Mouse (Mus musculus) neural tube, embryonic 14.5 days (tissue): ENCODE results near the gene Cdk14. TPM values are rescaled to one million over a fixed set of nuclear protein-coding genes. Genes with fewer than 3 reads are reported as not detected.

Experiments
- ATAC-seq: fragments of 200-750 bp; cut with Nextera tagmentation; 2 replicates; pipeline ENCODE4 v1.8.0; 2017; ENCODE audit warnings: low read depth, mild to moderate bottlenecking, moderate TSS enrichment, moderate library complexity
- H3K27ac ChIP-seq: fragments of 300-500 bp; sonication (generic); 2 replicates; pipeline ENCODE4 v1.5.1; 2014; ENCODE audit warnings: low read depth, mild to moderate bottlenecking, control low read depth, low read length, moderate library complexity, mixed read lengths
- H3K27me3 ChIP-seq: fragments of 300-500 bp; sonication (generic); 2 replicates; pipeline ENCODE4 v1.6.1; 2014; ENCODE audit warnings: low read length; ENCODE audit not compliant: control insufficient read depth, insufficient read depth
- H3K36me3 ChIP-seq: fragments of 300-500 bp; sonication (generic); 2 replicates; pipeline ENCODE4 v1.6.1; 2014; ENCODE audit warnings: low read length, mixed read lengths; ENCODE audit not compliant: control insufficient read depth, insufficient read depth
- H3K4me1 ChIP-seq: fragments of 300-500 bp; sonication (generic); 2 replicates; pipeline ENCODE4 v1.6.1; 2014; ENCODE audit warnings: low read length; ENCODE audit not compliant: control insufficient read depth, insufficient read depth
- H3K4me2 ChIP-seq: fragments of 300-500 bp; sonication (generic); 2 replicates; pipeline ENCODE4 v1.6.1; 2014; ENCODE audit warnings: mild to moderate bottlenecking, low read depth, low read length, control low read depth
- H3K4me3 ChIP-seq: fragments of 300-500 bp; sonication (generic); 2 replicates; pipeline ENCODE4 v1.5.1; 2014; ENCODE audit warnings: low read depth, low read length, control low read depth, mixed read lengths
- H3K9ac ChIP-seq: fragments of 300-500 bp; sonication (generic); replicated peaks from 2 replicates; pipeline ENCODE4 v1.6.1; 2014; ENCODE audit warnings: low read depth, mild to moderate bottlenecking, control low read depth, low read length, mixed read lengths
- H3K9me3 ChIP-seq: fragments of 300-500 bp; sonication (generic); 2 replicates; pipeline ENCODE4 v1.6.1; 2016; ENCODE audit warnings: low read length; ENCODE audit not compliant: control insufficient read depth
- whole genome bisulfite sequencing: fragments of 180-500 bp; shearing (Covaris S2); extraction: QIAGEN DNeasy Blood & Tissue Kit; methylation state at CpG from one replicate; pipeline ENCODE4 v1.1.7; 2014; 5-methylcytosine and 5-hydroxymethylcytosine counted together
- polyA plus RNA-seq: library from polyadenylated mRNA; unstranded; fragments of >200 nt; fragmentation: Nextera tagmentation; extraction: Ambion mirVana; gene quantifications from 2 replicates; pipeline ENCODE4 v1.2.1, GENCODE M21; 2014

Gene Cdk14
- polyA plus RNA-seq, 1 experiment from 2014 or later = 53.5 TPM

DNA sequence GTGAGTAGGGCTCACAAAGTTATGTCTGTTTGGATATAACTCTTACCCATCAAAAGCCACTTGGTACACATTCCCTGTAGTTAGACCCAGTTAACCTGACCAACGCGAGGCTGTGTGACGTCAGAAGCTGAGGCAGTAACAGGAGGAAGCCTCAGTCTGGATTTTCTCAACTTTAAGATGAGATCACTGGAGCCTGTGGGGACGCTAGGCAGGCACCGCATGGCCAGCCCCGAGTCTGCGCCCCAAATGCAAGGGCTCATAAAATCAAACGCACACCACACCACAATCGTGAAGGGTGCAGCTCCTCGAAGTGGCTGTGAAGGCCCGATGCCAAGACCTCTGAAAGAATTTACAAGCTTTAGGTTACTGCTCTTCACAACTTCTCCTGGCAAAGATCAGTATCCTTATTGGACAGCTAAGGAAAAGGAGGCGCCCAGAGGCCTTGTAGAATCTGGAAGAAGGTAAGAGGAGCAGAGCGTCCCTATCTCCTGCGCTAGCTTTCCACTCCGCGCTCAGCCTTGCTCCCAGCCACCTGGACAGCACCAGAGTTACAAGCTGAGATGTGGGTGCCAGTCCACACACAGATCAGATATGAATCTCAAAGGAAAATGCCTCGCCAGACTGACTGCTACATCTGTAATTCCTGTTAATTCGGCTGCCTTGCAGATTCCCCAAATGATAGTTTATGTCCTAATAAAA lies 61.9 kb downstream of the Cdk14 start:
- WGBS = 87% methylated on average over 18 of the region's 18 CpGs

DNA sequence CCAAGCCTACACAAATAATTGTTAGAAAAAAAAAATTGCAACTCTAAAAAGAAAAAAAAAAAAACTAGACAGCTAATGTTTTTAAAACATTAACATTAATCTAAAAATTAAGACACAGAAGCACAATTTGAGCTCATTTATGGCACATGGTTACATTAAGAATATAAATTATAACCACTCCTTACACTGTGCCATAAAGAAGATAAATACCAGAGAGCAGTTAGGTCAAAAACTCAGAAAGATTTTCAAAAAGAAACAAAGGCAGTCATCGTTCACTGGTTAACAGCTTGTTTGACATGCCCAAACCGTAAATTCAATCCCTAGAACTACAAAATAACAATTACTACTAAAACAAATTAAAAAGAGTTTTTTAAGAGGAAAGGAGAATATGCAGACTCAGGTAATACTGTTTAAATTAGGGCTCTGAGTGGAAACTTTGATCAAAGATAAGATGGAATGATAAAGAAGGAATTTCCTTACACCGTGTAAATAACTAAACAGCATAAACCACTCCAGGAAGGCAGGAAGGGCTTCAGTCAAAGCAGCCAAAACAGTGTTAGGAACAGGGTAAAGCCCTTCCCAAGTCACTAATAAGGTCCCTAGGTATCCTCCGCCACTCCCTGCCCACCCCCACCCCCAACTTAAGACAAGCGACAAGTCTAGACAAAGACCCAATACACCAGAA lies 65.3 kb downstream of the Cdk14 start:
- Histone ChIP-seq H3K27ac (no peak overlapping the region), H3K4me1 (no peaks in the 10 kb centered on the region), H3K4me2 (no peak overlapping the region), H3K36me3 (no peaks in the 10 kb centered on the region), H3K4me3 (no peak overlapping the region), H3K27me3 (no peaks in the 10 kb centered on the region), H3K9ac (no peak overlapping the region), H3K9me3 (no peaks in the 10 kb centered on the region)
- WGBS = 34% methylated on average over 5 of the region's 5 CpGs
- ATAC-seq = no peak

More for the DNA sequence above, 61.9 kb downstream of the Cdk14 start:
- no peak overlapping the region for H3K27ac ChIP-seq
- H3K36me3 ChIP-seq = no peaks in the 10 kb centered on the region
- H3K4me1 ChIP-seq = no peaks in the 10 kb centered on the region
- H3K9me3 ChIP-seq = no peaks in the 10 kb centered on the region
- no peak for ATAC-seq
- no peak overlapping the region for H3K4me2 ChIP-seq
- H3K4me3 ChIP-seq = no peak overlapping the region
- H3K27me3 ChIP-seq = no peaks in the 10 kb centered on the region
- no peak overlapping the region for H3K9ac ChIP-seq

DNA sequence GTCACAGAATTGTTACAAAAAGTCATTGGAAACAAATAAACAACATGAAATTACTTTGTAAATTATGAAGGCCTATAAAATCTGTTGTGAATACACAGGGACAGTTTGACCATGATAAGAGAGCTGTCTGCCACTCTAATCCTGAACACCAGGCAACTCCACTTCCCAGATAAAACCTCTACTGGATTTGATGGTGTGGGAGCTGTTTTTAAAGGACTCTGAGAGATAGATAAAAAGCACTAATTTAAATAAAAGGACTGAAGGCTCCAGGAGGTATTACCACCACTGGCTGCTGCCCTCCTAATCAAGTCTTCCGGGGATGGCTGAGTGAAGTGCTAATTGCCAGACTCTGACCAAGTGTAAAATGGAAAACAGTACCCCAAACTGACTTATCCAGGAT lies 66.2 kb downstream of the Cdk14 start:
- Histone ChIP-seq H3K27ac (no peak overlapping the region), H3K9me3 (no peaks in the 10 kb centered on the region), H3K27me3 (no peaks in the 10 kb centered on the region), H3K9ac (no peak overlapping the region), H3K4me1 (no peaks in the 10 kb centered on the region), H3K4me2 (no peak overlapping the region), H3K4me3 (no peak overlapping the region), H3K36me3 (no peaks in the 10 kb centered on the region)
- 8% methylated on average over 1 of the region's 1 CpGs for WGBS
- ATAC-seq = no peak

DNA sequence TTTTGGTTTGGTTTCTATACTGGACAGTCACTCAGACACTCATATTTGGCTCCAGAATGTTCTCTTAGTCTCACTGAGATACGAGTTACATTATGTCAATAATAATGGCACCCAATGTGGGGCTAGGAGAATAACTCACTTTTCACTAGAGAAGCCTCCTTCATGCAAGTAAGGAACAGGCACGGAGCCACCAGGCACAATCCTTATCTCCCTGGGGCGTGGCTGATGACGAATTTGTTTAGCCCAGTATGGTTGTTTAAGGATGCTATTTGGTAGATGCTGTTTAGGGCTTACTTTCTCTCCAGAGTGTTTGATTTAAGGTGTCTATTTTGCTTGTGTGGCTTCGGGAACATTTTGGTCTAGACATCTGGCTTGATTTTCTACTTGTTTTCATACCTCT lies 75.5 kb downstream of the Cdk14 start:
- H3K9ac ChIP-seq = no peak overlapping the region
- H3K9me3 ChIP-seq = no peaks in the 10 kb centered on the region
- no peak overlapping the region for H3K4me3 ChIP-seq
- H3K4me1 ChIP-seq = peaks cover 15% of the 10 kb centered on the region
- WGBS = 84% methylated on average over 5 of the region's 5 CpGs
- H3K36me3 ChIP-seq = no peaks in the 10 kb centered on the region
- ATAC-seq = no peak
- no peak overlapping the region for H3K27ac ChIP-seq
- no peak overlapping the region for H3K4me2 ChIP-seq
- no peaks in the 10 kb centered on the region for H3K27me3 ChIP-seq

DNA sequence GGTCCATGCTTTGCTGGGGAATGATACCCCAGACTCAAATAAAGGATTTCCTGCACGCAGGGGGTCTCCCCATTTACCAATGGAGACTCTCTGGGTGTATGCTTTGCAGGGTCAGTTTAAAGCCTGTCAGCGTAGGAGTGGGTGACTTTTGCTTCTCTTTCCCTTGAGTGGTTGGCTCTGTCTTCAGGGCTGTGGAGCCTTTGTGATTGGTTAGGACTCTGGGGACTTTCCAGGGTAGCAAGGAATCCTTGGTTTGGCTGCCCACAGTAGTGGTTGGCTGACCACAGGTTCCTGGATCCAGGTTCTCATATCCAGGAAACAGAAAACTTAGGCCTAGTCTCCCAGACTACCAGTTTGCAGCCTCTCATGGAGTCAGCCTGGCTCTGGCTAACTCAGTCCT lies 76.4 kb downstream of the Cdk14 start:
- 87% methylated on average over 2 of the region's 2 CpGs for WGBS
- no peak overlapping the region for H3K4me2 ChIP-seq
- no peak overlapping the region for H3K27ac ChIP-seq
- peaks cover 15% of the 10 kb centered on the region for H3K4me1 ChIP-seq
- ATAC-seq = no peak
- no peak overlapping the region for H3K4me3 ChIP-seq
- H3K9ac ChIP-seq = no peak overlapping the region
- H3K27me3 ChIP-seq = no peaks in the 10 kb centered on the region
- no peaks in the 10 kb centered on the region for H3K36me3 ChIP-seq
- H3K9me3 ChIP-seq = no peaks in the 10 kb centered on the region

DNA sequence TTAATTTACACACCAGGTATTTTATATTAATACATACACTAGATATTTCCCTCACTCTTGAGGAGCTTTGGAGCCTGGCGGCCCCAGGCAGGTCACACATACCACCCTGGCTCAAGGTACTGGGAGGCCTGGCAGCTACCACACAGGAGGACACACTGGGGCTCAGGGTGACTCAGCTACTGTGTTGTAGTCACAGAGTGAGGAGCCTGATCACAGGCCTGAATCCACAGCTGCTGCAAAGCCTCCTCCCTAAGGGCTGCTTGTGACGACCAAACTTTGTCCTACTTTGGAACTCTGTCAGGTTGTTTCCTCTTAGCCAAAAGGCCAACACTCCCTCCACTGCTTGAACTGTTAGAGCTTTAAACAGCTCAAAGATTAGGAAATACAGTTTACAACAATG lies 76.8 kb downstream of the Cdk14 start:
- no peaks in the 10 kb centered on the region for H3K9me3 ChIP-seq
- H3K9ac ChIP-seq = no peak overlapping the region
- H3K4me3 ChIP-seq = no peak overlapping the region
- 67% methylated on average over 2 of the region's 2 CpGs for WGBS
- H3K27ac ChIP-seq = no peak overlapping the region
- peaks cover 15% of the 10 kb centered on the region for H3K4me1 ChIP-seq
- no peak overlapping the region for H3K4me2 ChIP-seq
- H3K36me3 ChIP-seq = no peaks in the 10 kb centered on the region
- no peaks in the 10 kb centered on the region for H3K27me3 ChIP-seq
- ATAC-seq = peak; percentile 76

DNA sequence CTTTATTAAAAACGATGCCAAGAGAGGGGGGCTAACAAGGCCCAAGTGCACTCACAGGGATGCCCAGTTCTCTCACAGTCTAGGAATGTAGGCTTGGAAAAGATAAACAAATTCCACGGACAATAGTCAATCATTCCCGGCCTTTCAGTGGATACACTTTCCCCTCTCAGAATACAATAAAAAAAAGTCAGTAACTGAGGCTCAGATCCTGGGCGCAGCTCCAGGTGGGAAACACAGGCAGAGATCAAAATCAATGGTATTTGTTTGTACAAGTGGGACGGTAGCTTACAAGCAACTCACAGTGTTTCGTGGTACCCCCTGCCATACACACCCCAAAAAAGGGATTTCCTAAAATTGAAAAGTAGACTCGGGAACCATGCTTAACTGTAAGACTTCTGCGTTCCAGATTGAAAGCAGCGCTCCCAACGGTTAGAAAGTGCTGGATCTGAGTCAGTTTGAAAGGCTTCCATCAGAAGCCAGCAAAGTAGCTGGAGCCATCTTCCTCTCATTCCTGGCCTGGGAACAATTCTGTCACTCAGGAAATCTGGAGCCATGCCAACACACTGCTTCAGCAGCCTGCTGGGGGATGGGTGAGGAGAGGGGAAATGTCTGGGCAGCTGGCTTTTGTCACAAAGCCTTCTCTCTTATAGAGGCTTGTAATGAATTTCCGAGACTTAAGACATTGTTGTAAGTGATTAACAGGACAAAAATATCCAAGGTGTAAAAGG lies 77.5 kb downstream of the Cdk14 start:
- H3K4me2 ChIP-seq = no peak overlapping the region

DNA sequence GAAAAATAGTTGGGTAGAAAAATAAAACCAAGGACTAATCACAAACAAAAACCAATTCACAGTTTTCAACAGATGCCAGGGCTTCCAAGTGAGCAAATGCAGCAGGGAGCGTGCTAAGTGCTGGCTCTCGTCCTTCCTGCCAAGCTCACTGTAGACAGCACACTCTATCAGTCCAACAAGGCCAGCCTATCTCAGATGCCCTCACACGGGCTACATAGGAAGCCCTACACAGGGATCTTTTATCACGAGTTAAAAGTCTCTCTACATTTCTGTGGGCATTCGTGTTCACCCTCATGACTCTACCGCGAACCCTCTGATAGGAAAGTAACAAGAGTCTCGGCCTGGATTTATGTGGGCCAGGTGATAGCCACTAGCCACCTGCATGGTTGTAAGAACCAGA lies 78.5 kb downstream of the Cdk14 start:
- no peaks in the 10 kb centered on the region for H3K36me3 ChIP-seq
- no peaks in the 10 kb centered on the region for H3K27me3 ChIP-seq
- H3K4me2 ChIP-seq = no peak overlapping the region
- no peak overlapping the region for H3K4me3 ChIP-seq
- no peak overlapping the region; the same call in 1 of the 2 replicates for H3K27ac ChIP-seq
- ATAC-seq = no peak
- 86% methylated on average over 8 of the region's 8 CpGs for WGBS
- no peaks in the 10 kb centered on the region for H3K9me3 ChIP-seq
- H3K4me1 ChIP-seq = peaks cover 15% of the 10 kb centered on the region
- no peak overlapping the region for H3K9ac ChIP-seq

More for the DNA sequence above, 77.5 kb downstream of the Cdk14 start:
- H3K4me1 ChIP-seq = peaks cover 15% of the 10 kb centered on the region
- WGBS = 47% methylated on average over 11 of the region's 11 CpGs
- H3K27ac ChIP-seq = peak overlapping the region; percentile 66
- no peak overlapping the region for H3K9ac ChIP-seq
- no peaks in the 10 kb centered on the region for H3K9me3 ChIP-seq
- peak; percentile 91 for ATAC-seq
- H3K36me3 ChIP-seq = no peaks in the 10 kb centered on the region
- H3K27me3 ChIP-seq = no peaks in the 10 kb centered on the region
- H3K4me3 ChIP-seq = no peak overlapping the region

DNA sequence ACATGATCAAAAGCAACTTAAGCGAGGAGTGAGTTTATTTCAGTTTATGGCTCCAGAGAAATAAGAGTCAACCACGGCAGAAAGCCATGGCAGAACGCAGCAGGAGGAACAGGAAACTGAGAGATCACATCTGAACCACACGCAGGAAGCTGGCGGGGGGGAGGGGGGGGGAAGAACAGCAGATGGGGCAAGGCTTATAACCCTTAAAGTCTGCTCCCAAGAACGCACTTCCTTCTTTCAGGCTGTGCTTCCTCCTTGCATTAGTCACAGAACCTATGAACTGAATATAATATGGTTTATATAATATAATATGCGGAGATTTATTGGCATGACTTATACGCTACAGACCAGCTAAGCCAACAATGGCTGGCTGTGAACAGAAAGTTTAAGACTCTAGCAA lies 86.2 kb downstream of the Cdk14 start:
- Histone ChIP-seq H3K27me3 (no peaks in the 10 kb centered on the region), H3K4me3 (no peak overlapping the region), H3K4me1 (no peaks in the 10 kb centered on the region), H3K36me3 (no peaks in the 10 kb centered on the region), H3K4me2 (no peak overlapping the region), H3K27ac (no peak overlapping the region), H3K9me3 (no peaks in the 10 kb centered on the region), H3K9ac (no peak overlapping the region)
- 89% methylated on average over 8 of the region's 8 CpGs for WGBS
- ATAC-seq = no peak
